Mouse (Mus musculus) liver, adult 2 months (tissue): ENCODE data around the gene Slc25a25.

Source experiments
- CTCF ChIP-seq: fragments of 200-500 bp; IDR thresholded peaks from 2 replicates; pipeline ENCODE4 v1.5.1; 2011; ENCODE audit warnings: low read depth, low read length, control low read depth
- POLR2A ChIP-seq: fragments of 200-500 bp; IDR thresholded peaks from 2 replicates; pipeline ENCODE4 v1.6.1; 2011; ENCODE audit warnings: low read length, control low read depth; ENCODE audit not compliant: insufficient read depth; ENCODE audit errors: extremely low read depth

GRCm38 (mm10) chr2:32428262-32428722 is 23.0 kb downstream of the Slc25a25 start:
- TF ChIP-seq POLR2A (no peak), CTCF (no peak)
